Mouse (Mus musculus): ENCODE data around the gene Vmn2r11. TPM values are rescaled to one million over a fixed set of nuclear protein-coding genes. Genes with fewer than 3 reads are reported as not detected.
A peak's percentile ranks its signal among the peaks of the same experiment; 100 is the strongest.
"Not testable (repeated sequence)": the region's sequence is repeated elsewhere in the genome, so short reads cannot be mapped to it uniquely, and the experiment has no call there.

The Vmn2r11 gene
- 0.01 TPM for polyA plus RNA-seq (2021)

DNA sequence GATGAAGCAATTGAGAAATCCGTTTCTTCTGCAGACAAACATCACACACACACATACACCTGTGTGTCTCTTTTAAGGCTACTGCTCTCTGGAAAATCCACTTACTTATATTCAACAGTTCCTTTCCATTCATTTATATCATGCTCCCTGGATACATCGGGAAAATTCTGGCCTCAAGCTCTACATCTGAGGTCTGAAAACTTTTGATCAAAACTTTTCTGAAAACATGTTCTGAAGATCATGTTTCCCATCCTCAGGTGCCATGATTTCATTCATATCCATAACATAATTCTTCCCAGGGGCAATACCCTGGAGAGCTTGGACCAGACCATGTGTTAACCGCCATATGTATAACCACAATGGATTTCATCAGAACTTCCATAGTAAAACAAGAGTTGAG, at the start of gene Vmn2r11:
Vmn2r11 (minus strand) TSS at position 101 of the 400 bp plus-strand sequence.
- H3K27me3 ChIP-seq; in situ Hi-C loops (cut with MboI; ENCODE audit: low pct_unique_long_range_greater_than_20kb); ATAC-seq; POLR2A ChIA-PET; DNase-seq (ENCODE audit: low read depth, low spot score); CTCF ChIA-PET: not testable (repeated sequence)

DNA sequence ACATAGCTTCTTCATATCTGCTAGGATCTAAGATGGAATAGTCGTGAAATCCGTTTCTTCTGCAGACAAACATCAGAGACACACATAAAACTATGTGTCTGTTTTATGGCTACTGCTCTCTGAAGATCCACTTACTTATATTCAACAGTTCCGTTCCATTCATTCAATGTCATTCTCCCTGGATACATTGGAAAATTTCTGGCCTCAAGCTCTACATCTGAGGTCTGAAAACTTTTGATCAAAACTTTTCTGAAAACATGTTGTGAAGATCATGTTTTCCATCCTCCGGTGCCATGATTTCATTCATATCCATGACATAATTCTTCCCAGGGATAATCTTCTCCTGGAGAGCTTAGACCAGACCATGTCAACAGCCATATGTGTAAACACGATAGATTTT, 38.5 kb upstream of the Vmn2r11 start, which contains the start of gene Vmn2r12:
Vmn2r12 (minus strand) TSS at position 101 of the 400 bp plus-strand sequence.
- H3K27me3 ChIP-seq; DNase-seq (ENCODE audit: low read depth, low spot score); CTCF ChIA-PET; ATAC-seq; POLR2A ChIA-PET; in situ Hi-C loops (cut with MboI; ENCODE audit: low pct_unique_long_range_greater_than_20kb): not testable (repeated sequence)

GRCm38 (mm10) chr5:109096482-109096881, 37.1 kb upstream of the Vmn2r11 start:
- DNase-seq (ENCODE audit: low read depth, low spot score); H3K27me3 ChIP-seq; in situ Hi-C loops (cut with MboI; ENCODE audit: low pct_unique_long_range_greater_than_20kb); POLR2A ChIA-PET; ATAC-seq; CTCF ChIA-PET: not testable (repeated sequence)

DNA sequence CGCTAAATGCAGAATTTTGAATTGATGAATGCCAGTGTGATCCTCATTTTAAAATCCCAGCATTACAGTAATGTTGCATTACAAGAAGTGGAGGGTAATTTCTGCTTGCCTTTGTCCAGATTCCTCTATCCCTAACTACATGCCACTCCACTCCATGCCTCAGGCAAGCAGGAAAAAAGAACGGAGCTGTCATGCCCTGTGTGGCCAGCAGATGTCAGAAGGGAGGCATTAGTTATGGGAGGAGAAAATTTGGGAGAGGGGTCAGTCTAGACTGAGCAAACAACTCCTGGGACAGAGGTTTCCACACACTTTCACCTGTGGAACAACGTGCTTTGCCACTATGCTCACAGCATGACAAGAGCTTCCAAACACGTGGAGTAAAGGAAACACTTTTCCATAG, 12.6 kb upstream of the Vmn2r11 start:
- DNase-seq (ENCODE audit: low read depth, low spot score); CTCF ChIA-PET; ATAC-seq; H3K27me3 ChIP-seq; POLR2A ChIA-PET: not testable (repeated sequence)
- in situ Hi-C loops (cut with MboI; ENCODE audit: low pct_unique_long_range_greater_than_20kb): loop anchor here (10.0 kb wide), 1 partner anchor 207 kb away; no protein-coding TSS in a partner anchor
- peak; percentile 56 for TF ChIP-seq CTCF (IDR thresholded peaks at IDR 0.05)

- DNase-seq (ENCODE audit: low read depth, low spot score): no peak
- in situ Hi-C loops (cut with MboI; ENCODE audit: low pct_unique_long_range_greater_than_20kb): no loop called here
- CTCF ChIA-PET: no interaction called here
- POLR2A ChIA-PET: no interaction called here
- no peak for ATAC-seq
- no peak for TF ChIP-seq CTCF (IDR thresholded peaks at IDR 0.05)
- H3K27me3 ChIP-seq: no peaks in the 10 kb centered on the region
Observed at GRCm38 (mm10) chr5:109055286-109055685, 4.1 kb downstream of the Vmn2r11 start.

- no peaks in the 10 kb centered on the region for H3K27me3 ChIP-seq
- TF ChIP-seq CTCF (IDR thresholded peaks at IDR 0.05): peak; percentile 50
- in situ Hi-C loops (cut with MboI; ENCODE audit: low pct_unique_long_range_greater_than_20kb): no loop called here
- DNase-seq (ENCODE audit: low read depth, low spot score) (no peak), ATAC-seq (peak; percentile 65)
- POLR2A ChIA-PET: no interaction called here
- CTCF ChIA-PET: no interaction called here
Observed at GRCm38 (mm10) chr5:109032591-109032990, 26.8 kb downstream of the Vmn2r11 start.

DNA sequence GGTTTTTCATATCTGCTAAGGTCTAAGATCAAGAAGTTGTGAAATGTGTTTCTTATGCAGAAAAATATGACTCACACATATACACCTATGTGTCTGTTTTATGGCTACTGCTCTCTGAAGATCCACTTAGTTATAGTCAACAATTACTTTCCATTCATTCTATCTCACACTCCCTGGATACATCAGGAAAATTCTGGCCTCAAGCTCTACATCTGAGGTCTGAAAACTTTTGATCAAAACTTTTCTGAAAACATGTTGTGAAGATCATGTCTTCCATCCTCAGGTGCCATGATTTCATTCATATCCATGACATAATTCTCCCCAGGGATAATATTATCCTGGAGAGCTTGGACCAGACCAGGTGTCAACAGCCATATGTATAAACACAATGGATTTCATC, 52.9 kb downstream of the Vmn2r11 start, which contains the start of gene Vmn2r10:
Vmn2r10 (minus strand) TSS at position 101 of the 400 bp plus-strand sequence.
- ATAC-seq; in situ Hi-C loops (cut with MboI; ENCODE audit: low pct_unique_long_range_greater_than_20kb); H3K27me3 ChIP-seq; DNase-seq (ENCODE audit: low read depth, low spot score); CTCF ChIA-PET; POLR2A ChIA-PET: not testable (repeated sequence)

Other genes starting within 250 kb of the Vmn2r11 start
- gene Vmn2r9, start 207.0 kb downstream of the Vmn2r11 start, polyA plus RNA-seq (2021): not detected
- gene Vmn2r10, start 53.0 kb downstream of the Vmn2r11 start, polyA plus RNA-seq (2021): not detected
- not detected for gene Vmn2r12, start 38.4 kb upstream of the Vmn2r11 start, polyA plus RNA-seq (2021)
- gene Vmn2r13, start 132.6 kb upstream of the Vmn2r11 start, polyA plus RNA-seq (2021): 0.01 TPM
- gene Vmn2r14, start 165.1 kb upstream of the Vmn2r11 start, polyA plus RNA-seq (2021): not detected
- not detected for gene Vmn2r15, start 238.1 kb upstream of the Vmn2r11 start, polyA plus RNA-seq (2021)

Measured in Patski (cell line).